Mouse (Mus musculus): ENCODE data around the gene Mob1b. TPM values are rescaled to one million over a fixed set of nuclear protein-coding genes. Genes with fewer than 3 reads are reported as not detected.
"Not testable (repeated sequence)": the region's sequence is repeated elsewhere in the genome, so short reads cannot be mapped to it uniquely, and the experiment has no call there.

Gene Mob1b
- polyA plus RNA-seq, 1 experiment from 2014 or later: 13.6 TPM

DNA sequence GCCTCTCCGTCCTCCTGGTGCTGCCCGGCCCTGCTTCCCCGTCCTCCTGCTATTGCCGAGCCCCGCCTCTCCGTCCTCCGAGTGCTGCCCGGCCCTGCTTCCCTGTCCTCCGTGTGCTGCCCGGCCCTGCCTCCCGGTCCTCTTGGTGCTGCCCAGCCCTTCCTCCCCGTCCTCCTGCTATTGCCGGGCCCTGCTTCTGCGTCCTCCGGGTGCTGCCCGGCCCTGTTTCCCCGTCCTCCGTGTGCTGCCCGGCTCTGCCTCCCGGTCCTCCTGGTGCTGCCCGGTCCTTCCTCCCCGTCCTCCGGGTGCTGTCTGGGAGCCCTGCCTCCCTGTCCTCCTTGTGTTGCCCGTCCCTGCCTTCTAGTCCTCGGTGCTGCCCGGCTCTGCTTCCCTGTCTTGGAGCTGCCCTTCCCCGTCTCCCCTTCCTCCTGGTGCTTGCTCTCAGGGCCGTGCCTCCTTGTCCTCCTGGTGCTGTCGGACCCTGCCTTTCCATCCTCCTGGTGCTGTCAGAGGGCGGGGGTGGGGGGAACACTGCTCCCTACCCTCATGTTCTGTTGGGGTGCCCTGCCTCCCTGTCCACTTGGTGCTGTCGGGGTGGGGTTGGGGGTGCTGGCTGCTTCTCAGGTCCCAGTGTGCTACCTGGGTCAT, 1.0 kb downstream of the Mob1b start:
- ATAC-seq: peak; percentile 34
- peak overlapping the region; percentile 86 for H3K4me2 ChIP-seq (ENCODE audit: low read length)
- no peaks in the 10 kb centered on the region for H3K36me3 ChIP-seq (ENCODE audit: control insufficient read depth, insufficient read depth)
- H3K27ac ChIP-seq (ENCODE audit: low read length): peak overlapping the region; percentile 81
- no peaks in the 10 kb centered on the region for H3K9me3 ChIP-seq (ENCODE audit: control insufficient read depth, low read length)
- no peaks in the 10 kb centered on the region for H3K27me3 ChIP-seq (replicated peaks; ENCODE audit: control insufficient read depth, insufficient read depth, low read length)
- H3K9ac ChIP-seq (replicated peaks; ENCODE audit: low read depth, low read length): peak overlapping the region; percentile 98
- WGBS: under 1% methylated on average over 31 of the region's 31 CpGs
- peaks cover 26% of the 10 kb centered on the region for H3K4me1 ChIP-seq (replicated peaks; ENCODE audit: control insufficient read depth, insufficient read depth, low read length)
- peak overlapping the region; percentile 96 for H3K4me3 ChIP-seq (replicated peaks; ENCODE audit: low read length)

DNA sequence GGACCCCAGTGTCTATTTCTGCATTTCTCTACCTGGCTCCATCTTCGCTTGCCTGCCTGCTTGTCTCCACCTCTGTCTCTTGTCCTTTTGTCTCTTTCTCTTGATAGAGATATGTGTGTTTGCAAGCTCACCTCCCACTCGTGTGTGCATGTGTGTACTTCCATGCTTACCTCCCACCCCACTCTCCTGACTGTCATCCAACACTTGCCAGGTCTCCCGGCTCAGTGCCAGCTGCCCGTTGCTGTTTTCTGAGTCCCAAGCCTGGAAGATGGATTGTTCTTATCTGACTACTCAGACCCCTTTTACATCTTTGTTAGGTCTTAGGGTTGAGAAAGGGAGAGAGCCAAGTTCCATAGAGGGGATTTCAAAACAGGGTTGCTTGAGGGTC, 1.6 kb downstream of the Mob1b start:
- Histone ChIP-seq H3K9me3 (ENCODE audit: control insufficient read depth, low read length) (no peaks in the 10 kb centered on the region), H3K27ac (ENCODE audit: low read length) (no peak overlapping the region), H3K9ac (replicated peaks; ENCODE audit: low read depth, low read length) (peak overlapping the region; percentile 98), H3K4me3 (replicated peaks; ENCODE audit: low read length) (peak overlapping the region; percentile 96), H3K4me2 (ENCODE audit: low read length) (peak overlapping the region; percentile 86), H3K27me3 (replicated peaks; ENCODE audit: control insufficient read depth, insufficient read depth, low read length) (no peaks in the 10 kb centered on the region), H3K4me1 (replicated peaks; ENCODE audit: control insufficient read depth, insufficient read depth, low read length) (peaks cover 26% of the 10 kb centered on the region), H3K36me3 (ENCODE audit: control insufficient read depth, insufficient read depth) (no peaks in the 10 kb centered on the region)
- ATAC-seq: no peak; the same call in 1 of the 2 replicates
- WGBS: 18% methylated on average over 4 of the region's 4 CpGs

DNA sequence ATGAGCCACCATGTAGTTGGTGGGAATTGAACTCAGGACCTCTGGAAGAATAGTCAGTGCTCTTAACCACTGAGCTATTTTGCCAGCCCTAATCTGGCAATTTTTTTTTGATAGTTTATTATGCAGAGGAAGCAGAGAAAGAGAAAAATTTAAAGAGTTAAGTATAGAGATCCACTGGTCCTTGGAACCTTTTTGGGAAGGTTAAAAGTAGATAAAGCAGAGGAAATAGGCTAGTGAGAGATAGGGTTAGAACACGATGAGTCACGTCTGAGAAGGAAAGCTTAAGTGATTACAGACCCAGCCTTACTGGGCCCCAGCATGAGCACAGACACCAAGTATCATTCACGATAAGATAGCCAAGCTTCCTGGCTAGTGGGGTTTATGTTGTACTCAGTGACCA, 3.4 kb downstream of the Mob1b start:
- H3K9ac ChIP-seq (replicated peaks; ENCODE audit: low read depth, low read length): no peak overlapping the region
- H3K27me3 ChIP-seq (replicated peaks; ENCODE audit: control insufficient read depth, insufficient read depth, low read length): no peaks in the 10 kb centered on the region
- no peaks in the 10 kb centered on the region for H3K36me3 ChIP-seq (ENCODE audit: control insufficient read depth, insufficient read depth)
- H3K4me2 ChIP-seq (ENCODE audit: low read length): no peak overlapping the region
- H3K27ac ChIP-seq (ENCODE audit: low read length): no peak overlapping the region
- 85% methylated on average over 3 of the region's 3 CpGs for WGBS
- ATAC-seq: no peak
- H3K4me3 ChIP-seq (replicated peaks; ENCODE audit: low read length): no peak overlapping the region
- H3K9me3 ChIP-seq (ENCODE audit: control insufficient read depth, low read length): no peaks in the 10 kb centered on the region
- H3K4me1 ChIP-seq (replicated peaks; ENCODE audit: control insufficient read depth, insufficient read depth, low read length): peaks cover 26% of the 10 kb centered on the region

DNA sequence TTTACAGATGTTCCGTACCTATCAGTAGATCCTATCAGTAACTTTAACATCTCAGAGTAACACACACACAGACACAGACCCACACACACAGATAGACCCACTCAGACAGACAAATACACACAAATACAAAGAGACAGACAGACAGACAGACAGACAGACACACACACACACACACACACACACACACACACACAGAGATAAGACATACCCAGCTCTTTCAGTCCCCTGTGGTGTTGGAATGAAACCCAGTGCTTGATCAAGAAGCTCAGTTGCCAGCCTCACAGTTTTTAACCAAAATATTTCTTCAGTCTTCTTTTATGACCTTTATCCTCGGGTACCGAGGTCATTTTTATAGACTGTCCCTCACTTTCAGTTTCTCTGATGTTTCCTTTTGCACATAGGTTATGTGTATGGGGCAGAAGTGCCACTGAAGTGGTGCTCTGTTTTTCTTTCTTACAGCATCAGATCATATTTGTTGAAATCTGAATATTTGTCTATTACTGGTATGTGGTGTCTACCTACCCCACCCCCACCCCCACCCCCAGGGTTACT, 7.0 kb downstream of the Mob1b start:
- Histone ChIP-seq H3K9ac (replicated peaks; ENCODE audit: low read depth, low read length) (no peak overlapping the region), H3K27me3 (replicated peaks; ENCODE audit: control insufficient read depth, insufficient read depth, low read length) (no peaks in the 10 kb centered on the region), H3K4me1 (replicated peaks; ENCODE audit: control insufficient read depth, insufficient read depth, low read length) (peaks cover 15% of the 10 kb centered on the region), H3K4me3 (replicated peaks; ENCODE audit: low read length) (no peak overlapping the region), H3K9me3 (ENCODE audit: control insufficient read depth, low read length) (no peaks in the 10 kb centered on the region), H3K36me3 (ENCODE audit: control insufficient read depth, insufficient read depth) (no peaks in the 10 kb centered on the region), H3K4me2 (ENCODE audit: low read length) (no peak overlapping the region), H3K27ac (ENCODE audit: low read length) (no peak overlapping the region)
- ATAC-seq: no peak
- 90% methylated on average over 3 of the region's 3 CpGs for WGBS

DNA sequence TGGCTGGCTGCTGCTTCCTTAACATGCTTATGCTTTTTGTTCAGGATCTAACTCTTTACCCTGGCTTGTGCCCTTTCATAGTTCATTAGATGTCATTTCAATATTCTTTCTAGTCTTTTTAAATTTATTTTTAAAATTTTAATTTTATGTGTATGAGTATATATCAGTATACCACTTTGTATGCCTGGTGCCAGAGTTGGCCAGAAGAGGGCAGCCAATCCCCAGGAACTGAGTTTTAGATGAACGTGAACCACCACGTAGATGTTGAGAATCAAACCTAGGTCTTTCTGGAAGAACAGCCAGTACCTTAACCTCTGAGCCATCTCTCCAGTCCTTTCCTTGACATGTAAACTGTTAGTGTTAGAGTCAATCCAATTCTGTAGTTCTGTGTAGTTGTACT, 14.1 kb downstream of the Mob1b start:
- ATAC-seq: no peak
- no peak overlapping the region for H3K4me2 ChIP-seq (ENCODE audit: low read length)
- WGBS: 91% methylated on average over 2 of the region's 2 CpGs
- no peak overlapping the region for H3K4me3 ChIP-seq (replicated peaks; ENCODE audit: low read length)
- no peaks in the 10 kb centered on the region for H3K4me1 ChIP-seq (replicated peaks; ENCODE audit: control insufficient read depth, insufficient read depth, low read length)
- H3K9me3 ChIP-seq (ENCODE audit: control insufficient read depth, low read length): no peaks in the 10 kb centered on the region
- H3K9ac ChIP-seq (replicated peaks; ENCODE audit: low read depth, low read length): no peak overlapping the region
- no peak overlapping the region for H3K27ac ChIP-seq (ENCODE audit: low read length)
- no peaks in the 10 kb centered on the region for H3K27me3 ChIP-seq (replicated peaks; ENCODE audit: control insufficient read depth, insufficient read depth, low read length)
- no peaks in the 10 kb centered on the region for H3K36me3 ChIP-seq (ENCODE audit: control insufficient read depth, insufficient read depth)

DNA sequence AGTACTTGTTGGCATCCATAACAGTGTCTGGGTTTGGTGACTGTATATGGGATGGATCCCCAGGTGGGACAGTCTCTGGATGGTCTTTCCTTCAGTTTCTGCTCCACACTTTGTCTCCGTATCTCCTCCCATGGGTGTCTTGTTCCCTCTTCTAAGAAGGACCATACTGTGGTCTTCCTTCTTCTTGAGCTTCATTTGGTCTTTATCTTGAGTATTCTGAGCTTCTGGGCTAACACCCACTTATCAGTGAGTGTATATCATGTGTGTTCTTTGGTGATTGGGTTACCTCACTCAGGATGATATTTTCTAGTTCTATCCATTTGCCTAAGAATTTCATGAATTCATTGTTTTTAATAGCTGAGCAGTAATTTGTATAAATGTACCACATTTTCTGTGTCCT, 20.4 kb downstream of the Mob1b start:
- H3K4me1 ChIP-seq (replicated peaks; ENCODE audit: control insufficient read depth, insufficient read depth, low read length); H3K36me3 ChIP-seq (ENCODE audit: control insufficient read depth, insufficient read depth); H3K27me3 ChIP-seq (replicated peaks; ENCODE audit: control insufficient read depth, insufficient read depth, low read length); ATAC-seq; H3K27ac ChIP-seq (ENCODE audit: low read length); H3K4me3 ChIP-seq (replicated peaks; ENCODE audit: low read length); H3K9me3 ChIP-seq (ENCODE audit: control insufficient read depth, low read length); H3K9ac ChIP-seq (replicated peaks; ENCODE audit: low read depth, low read length); H3K4me2 ChIP-seq (ENCODE audit: low read length): not testable (repeated sequence)
- WGBS: 95% methylated on average over 1 of the region's 1 CpGs

DNA sequence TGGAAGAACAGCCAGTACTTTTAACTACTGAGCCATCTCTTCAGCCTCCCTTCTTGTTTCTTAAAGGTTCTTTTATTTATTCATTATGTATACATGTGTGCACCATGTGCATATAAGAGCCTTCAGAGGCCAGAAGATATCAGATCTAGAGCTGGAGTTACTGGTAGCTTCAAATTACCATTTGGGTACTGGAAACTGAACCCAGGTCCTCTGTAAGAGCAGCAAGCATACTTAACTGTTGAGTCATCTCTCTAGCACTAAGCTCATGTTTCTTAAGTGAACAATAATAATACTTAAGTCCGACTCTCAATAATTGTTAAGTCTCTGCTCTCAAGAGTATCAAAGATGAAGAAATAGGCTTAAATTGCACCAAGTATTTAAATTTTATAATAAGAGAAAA, 27.1 kb downstream of the Mob1b start:
- no peak overlapping the region for H3K27ac ChIP-seq (ENCODE audit: low read length)
- no peak overlapping the region for H3K4me2 ChIP-seq (ENCODE audit: low read length)
- no peaks in the 10 kb centered on the region for H3K9me3 ChIP-seq (ENCODE audit: control insufficient read depth, low read length)
- H3K27me3 ChIP-seq (replicated peaks; ENCODE audit: control insufficient read depth, insufficient read depth, low read length): no peaks in the 10 kb centered on the region
- 80% methylated on average over 1 of the region's 1 CpGs for WGBS
- no peaks in the 10 kb centered on the region; the same call in 1 of the 2 replicates for H3K36me3 ChIP-seq (ENCODE audit: control insufficient read depth, insufficient read depth)
- ATAC-seq: no peak
- no peak overlapping the region for H3K4me3 ChIP-seq (replicated peaks; ENCODE audit: low read length)
- no peak overlapping the region for H3K9ac ChIP-seq (replicated peaks; ENCODE audit: low read depth, low read length)
- no peaks in the 10 kb centered on the region for H3K4me1 ChIP-seq (replicated peaks; ENCODE audit: control insufficient read depth, insufficient read depth, low read length)

DNA sequence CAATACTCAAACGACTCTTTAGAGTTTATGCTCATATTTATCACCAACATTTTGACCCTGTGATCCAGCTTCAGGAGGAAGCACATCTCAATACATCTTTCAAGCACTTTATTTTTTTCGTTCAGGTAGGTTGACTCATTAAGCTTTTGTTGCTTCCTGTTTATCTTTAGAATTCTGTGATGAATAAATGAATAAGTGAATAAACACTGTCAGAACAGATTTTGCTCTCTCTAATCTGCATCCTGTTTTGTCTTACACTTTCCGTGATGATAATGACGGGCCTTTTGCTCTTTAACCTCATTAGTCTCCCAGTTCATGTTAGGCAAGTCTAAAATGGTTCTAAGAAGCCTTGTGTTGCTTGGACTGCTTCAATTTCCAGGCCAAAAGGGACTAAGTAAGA, 32.5 kb downstream of the Mob1b start:
- no peak overlapping the region for H3K4me2 ChIP-seq (ENCODE audit: low read length)
- peaks cover 6% of the 10 kb centered on the region for H3K36me3 ChIP-seq (ENCODE audit: control insufficient read depth, insufficient read depth)
- ATAC-seq: no peak
- no peaks in the 10 kb centered on the region for H3K4me1 ChIP-seq (replicated peaks; ENCODE audit: control insufficient read depth, insufficient read depth, low read length)
- H3K9ac ChIP-seq (replicated peaks; ENCODE audit: low read depth, low read length): no peak overlapping the region
- WGBS: 91% methylated on average over 4 of the region's 4 CpGs
- H3K4me3 ChIP-seq (replicated peaks; ENCODE audit: low read length): no peak overlapping the region
- no peaks in the 10 kb centered on the region for H3K27me3 ChIP-seq (replicated peaks; ENCODE audit: control insufficient read depth, insufficient read depth, low read length)
- H3K27ac ChIP-seq (ENCODE audit: low read length): no peak overlapping the region
- no peaks in the 10 kb centered on the region for H3K9me3 ChIP-seq (ENCODE audit: control insufficient read depth, low read length)

DNA sequence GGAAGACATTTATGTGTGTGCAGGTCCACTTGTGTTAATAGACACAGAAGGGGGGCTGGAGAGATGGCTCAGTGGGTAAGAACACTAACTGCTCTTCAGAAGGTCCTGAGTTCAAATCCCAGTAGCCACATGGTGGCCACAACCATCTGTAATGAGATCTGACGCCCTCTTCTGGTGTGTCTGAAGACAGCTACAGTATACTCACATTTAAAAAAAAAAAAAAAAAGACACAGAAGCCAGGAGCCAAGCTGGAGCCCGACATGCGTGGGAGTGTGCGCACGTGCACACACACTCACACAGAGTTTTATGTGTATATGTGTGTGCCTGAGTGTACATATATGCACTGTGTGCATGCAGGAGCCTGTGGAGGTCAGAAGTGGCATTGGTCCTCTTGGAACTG, 42.0 kb downstream of the Mob1b start:
- no peak for ATAC-seq
- H3K36me3 ChIP-seq (ENCODE audit: control insufficient read depth, insufficient read depth): no peaks in the 10 kb centered on the region
- no peaks in the 10 kb centered on the region for H3K27me3 ChIP-seq (replicated peaks; ENCODE audit: control insufficient read depth, insufficient read depth, low read length)
- H3K4me2 ChIP-seq (ENCODE audit: low read length): no peak overlapping the region
- 91% methylated on average over 5 of the region's 5 CpGs for WGBS
- H3K4me1 ChIP-seq (replicated peaks; ENCODE audit: control insufficient read depth, insufficient read depth, low read length): peaks cover 12% of the 10 kb centered on the region
- no peak overlapping the region for H3K27ac ChIP-seq (ENCODE audit: low read length)
- H3K4me3 ChIP-seq (replicated peaks; ENCODE audit: low read length): no peak overlapping the region
- H3K9me3 ChIP-seq (ENCODE audit: control insufficient read depth, low read length): no peaks in the 10 kb centered on the region
- H3K9ac ChIP-seq (replicated peaks; ENCODE audit: low read depth, low read length): no peak overlapping the region
